Mouse (Mus musculus) limb, embryonic 11.5 days (tissue): ENCODE measurements around the gene Slc15a4. TPM values are rescaled to one million over a fixed set of nuclear protein-coding genes. Genes with fewer than 3 reads are reported as not detected.
A peak's percentile ranks its signal among the peaks of the same experiment; 100 is the strongest.

ENCODE experiments used
- ATAC-seq: fragments of 200-750 bp; cut with Nextera tagmentation; 2 replicates; pipeline ENCODE4 v1.8.0; 2017; ENCODE audit warnings: low read depth; ENCODE audit not compliant: insufficient number of reproducible peaks, low FRiP score, low TSS enrichment
- DNase-seq: peaks from one replicate; pipeline ENCODE4 v3.0.0-alpha.2; 2015; ENCODE audit warnings: low spot score
- H3K27ac ChIP-seq: fragments of 300-500 bp; sonication (generic); replicated peaks from 2 replicates; pipeline ENCODE4 v1.5.1; 2014; ENCODE audit warnings: low read depth, mild to moderate bottlenecking, low read length
- H3K27me3 ChIP-seq: fragments of 300-500 bp; sonication (generic); 2 replicates; pipeline ENCODE4 v1.6.1; 2014; ENCODE audit warnings: mild to moderate bottlenecking, low read length, mixed read lengths; ENCODE audit not compliant: control insufficient read depth, insufficient read depth
- H3K36me3 ChIP-seq: fragments of 300-500 bp; sonication (generic); 2 replicates; pipeline ENCODE4 v1.6.1; 2014; ENCODE audit warnings: mild to moderate bottlenecking, low read length, moderate library complexity, mixed read lengths; ENCODE audit not compliant: control insufficient read depth, insufficient read depth
- H3K4me1 ChIP-seq: fragments of 300-500 bp; sonication (generic); 2 replicates; pipeline ENCODE4 v1.6.1; 2014; ENCODE audit warnings: low read length, mixed read lengths; ENCODE audit not compliant: control insufficient read depth, insufficient read depth
- H3K4me2 ChIP-seq: fragments of 300-500 bp; sonication (generic); 2 replicates; pipeline ENCODE4 v1.6.1; 2014; ENCODE audit warnings: low read depth, mild to moderate bottlenecking, moderate library complexity; ENCODE audit not compliant: severe bottlenecking
- H3K4me3 ChIP-seq: fragments of 300-500 bp; sonication (generic); 2 replicates; pipeline ENCODE4 v1.5.1; 2014; ENCODE audit warnings: low read depth, low read length
- H3K9ac ChIP-seq: fragments of 300-500 bp; sonication (generic); 2 replicates; pipeline ENCODE4 v1.6.1; 2014; ENCODE audit warnings: mild to moderate bottlenecking, low read length
- H3K9me3 ChIP-seq: fragments of 300-500 bp; sonication (generic); 2 replicates; pipeline ENCODE4 v1.6.1; 2016; ENCODE audit warnings: low read length; ENCODE audit not compliant: control insufficient read depth
- WGBS: fragments of 180-500 bp; shearing (Covaris S2); extraction: QIAGEN DNeasy Blood & Tissue Kit; methylation state at CpG from one replicate; pipeline ENCODE4 v1.1.7; 2014; 5-methylcytosine and 5-hydroxymethylcytosine counted together
- polyA plus RNA-seq: library from polyadenylated mRNA; unstranded; fragments of >200 nt; fragmentation: Nextera tagmentation; extraction: Ambion mirVana; gene quantifications from 2 replicates; pipeline ENCODE4 v1.2.1, GENCODE M21; 2014

The Slc15a4 gene
- 22.4 and 24.6 TPM in 2 replicates for polyA plus RNA-seq

DNA sequence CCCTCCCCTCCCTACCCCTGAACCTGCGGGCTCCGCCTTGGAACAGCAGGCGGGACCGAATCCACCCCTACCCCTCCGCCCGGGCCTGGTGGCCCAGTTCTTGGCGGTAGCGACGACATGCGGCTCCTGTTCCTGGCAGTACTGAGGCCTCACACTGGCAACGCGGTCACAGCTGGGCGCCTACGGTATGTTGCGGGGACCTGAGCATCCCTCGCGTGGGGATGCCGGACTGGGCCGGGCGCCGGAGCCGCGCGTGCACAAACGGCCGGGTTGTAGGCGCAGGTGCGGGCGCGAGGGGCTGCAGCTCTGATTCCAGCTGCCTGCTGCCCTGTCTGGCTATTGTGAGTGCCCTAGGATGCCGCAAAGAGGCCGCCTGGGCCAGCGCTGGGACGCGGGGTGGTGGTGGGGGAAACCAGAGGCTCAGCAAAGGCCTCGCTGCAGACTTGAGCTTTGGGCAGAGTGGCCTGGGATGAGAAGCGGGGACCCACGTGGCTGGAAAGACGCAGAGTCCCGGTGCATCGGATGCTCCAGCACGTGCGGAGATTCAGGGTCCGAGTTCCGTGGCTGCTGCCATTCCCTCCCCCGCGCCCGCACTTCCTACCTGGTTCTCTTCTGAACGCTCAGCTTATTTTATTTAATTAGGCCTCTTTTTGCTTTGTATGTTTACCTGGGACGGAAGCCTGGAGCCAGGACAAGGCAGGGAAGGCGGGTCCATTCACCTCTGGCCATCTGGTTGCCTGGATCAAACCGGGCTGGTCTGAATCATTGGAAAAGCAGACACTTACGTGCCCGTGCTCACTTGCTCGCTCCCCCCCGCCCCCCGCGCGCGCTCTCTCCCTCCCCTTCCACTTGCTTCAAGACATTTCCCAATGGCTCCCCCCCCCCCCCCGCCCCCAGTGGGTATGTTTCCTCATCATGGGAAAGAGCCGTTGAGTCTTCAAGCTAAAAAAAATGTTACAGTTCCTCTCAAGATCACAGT, at the start of gene Slc15a4, which contains the start of gene Glt1d1:
Gene Slc15a4 (minus strand): TSS at position 731 of the 979 bp plus-strand sequence.
Gene Glt1d1 (plus strand): TSS at position 96 of the 979 bp plus-strand sequence.
- peak; percentile 66 for DNase-seq

DNA sequence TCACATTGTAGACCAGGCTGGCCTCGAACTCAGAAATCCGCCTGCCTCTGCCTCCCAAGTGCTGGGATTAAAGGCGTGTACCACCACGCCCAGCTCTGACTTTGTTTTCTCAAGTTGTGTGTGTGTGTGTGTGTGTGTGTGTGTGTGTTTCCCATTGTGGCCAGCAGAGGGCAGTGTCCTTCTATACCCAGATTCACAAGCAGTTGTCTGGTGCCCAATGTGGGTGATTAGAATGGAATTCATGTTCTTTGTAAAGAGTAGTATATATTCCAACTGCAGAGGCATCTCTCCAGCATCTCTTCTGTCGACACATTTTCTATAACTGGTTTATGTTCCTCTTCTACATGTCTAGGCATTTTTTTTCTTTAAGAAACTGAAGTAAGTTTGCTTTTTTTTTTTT, 45.8 kb upstream of the Slc15a4 start:
- H3K9me3 ChIP-seq = no peaks in the 10 kb centered on the region
- no peak for DNase-seq
- no peaks in the 10 kb centered on the region for H3K4me1 ChIP-seq
- no peak overlapping the region for H3K4me2 ChIP-seq
- H3K27ac ChIP-seq = no peak overlapping the region
- H3K36me3 ChIP-seq = no peaks in the 10 kb centered on the region
- H3K27me3 ChIP-seq = no peaks in the 10 kb centered on the region
- no peak for ATAC-seq
- H3K4me3 ChIP-seq = no peak overlapping the region
- 93% methylated on average over 5 of the region's 5 CpGs for WGBS
- no peak overlapping the region for H3K9ac ChIP-seq

More for the DNA sequence above, at the start of gene Slc15a4, which contains the start of gene Glt1d1:
- Histone ChIP-seq H3K9ac (peak within 1 kb of the TSS; percentile 62), H3K27me3 (0 out of 2 replicates have a peak, but pooled peaks cover 2% of the 10 kb centered on the region), H3K36me3 (no peaks in the 10 kb centered on the region), H3K27ac (no peak within 1 kb of the TSS), H3K4me3 (peak within 1 kb of the TSS; percentile 44), H3K9me3 (no peaks in the 10 kb centered on the region), H3K4me1 (no peaks in the 10 kb centered on the region), H3K4me2 (peak within 1 kb of the TSS; percentile 98)
- peak; percentile 75; the same call in 1 of the 2 replicates for ATAC-seq
- under 1% methylated on average over 62 of the region's 62 CpGs for WGBS

GRCm38 (mm10) chr5:127677561-127677960, 44.9 kb upstream of the Slc15a4 start:
- 98% methylated on average over 2 of the region's 2 CpGs for WGBS
- H3K4me1 ChIP-seq = no peaks in the 10 kb centered on the region
- no peaks in the 10 kb centered on the region for H3K27me3 ChIP-seq
- no peaks in the 10 kb centered on the region for H3K36me3 ChIP-seq
- H3K9me3 ChIP-seq = no peaks in the 10 kb centered on the region
- H3K27ac ChIP-seq = no peak overlapping the region
- no peak overlapping the region for H3K4me2 ChIP-seq
- ATAC-seq = no peak
- no peak overlapping the region for H3K4me3 ChIP-seq
- no peak overlapping the region for H3K9ac ChIP-seq
- no peak for DNase-seq

DNA sequence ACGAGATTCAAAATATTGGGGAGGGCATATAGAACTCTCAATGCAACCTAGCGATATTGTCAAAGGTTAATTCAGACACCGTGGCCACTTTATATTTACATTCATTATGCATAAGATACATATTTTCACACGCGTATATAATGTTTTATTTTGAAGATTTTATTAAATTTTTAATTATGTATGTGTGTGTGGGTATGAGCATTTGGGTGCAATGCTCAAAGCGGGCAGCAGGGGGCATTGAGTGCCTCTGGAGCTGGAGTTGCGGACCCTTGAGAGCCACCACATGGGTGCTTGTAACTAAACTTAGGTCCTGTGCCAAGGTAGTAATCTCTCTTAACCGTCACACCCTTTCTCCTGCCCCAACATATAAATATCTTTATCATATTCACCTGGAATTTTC, 41.2 kb upstream of the Slc15a4 start:
- no peaks in the 10 kb centered on the region for H3K4me1 ChIP-seq
- ATAC-seq = no peak
- H3K9ac ChIP-seq = no peak overlapping the region
- H3K4me2 ChIP-seq = no peak overlapping the region
- no peak overlapping the region for H3K27ac ChIP-seq
- no peak overlapping the region for H3K4me3 ChIP-seq
- WGBS = 94% methylated on average over 8 of the region's 8 CpGs
- no peak for DNase-seq
- no peaks in the 10 kb centered on the region for H3K27me3 ChIP-seq
- H3K9me3 ChIP-seq = no peaks in the 10 kb centered on the region
- H3K36me3 ChIP-seq = no peaks in the 10 kb centered on the region

DNA sequence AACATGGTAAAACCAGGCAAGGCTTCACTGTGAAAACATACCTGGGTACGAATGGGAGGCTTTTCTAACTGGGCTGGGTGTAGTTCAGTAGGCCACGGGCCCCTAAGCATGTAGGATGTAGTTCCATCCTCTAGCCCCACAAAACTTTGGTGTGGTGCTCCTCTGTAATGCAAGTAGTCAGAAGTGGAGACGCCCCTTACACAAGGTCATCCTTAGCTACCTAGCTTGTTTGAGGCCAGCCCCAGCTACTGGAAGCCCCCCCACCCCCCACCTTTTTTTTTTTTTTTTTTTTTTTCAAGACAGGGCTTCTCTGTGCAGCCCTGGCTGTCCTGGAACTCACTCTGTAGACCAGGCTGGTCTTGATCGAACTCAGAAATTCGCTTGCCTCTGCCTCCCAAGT, 28.3 kb upstream of the Slc15a4 start:
- Histone ChIP-seq H3K4me3 (no peak overlapping the region), H3K36me3 (no peaks in the 10 kb centered on the region), H3K9me3 (peaks cover 3% of the 10 kb centered on the region; the same call in 1 of the 2 replicates), H3K27me3 (no peaks in the 10 kb centered on the region), H3K4me1 (no peaks in the 10 kb centered on the region), H3K4me2 (no peak overlapping the region), H3K27ac (no peak overlapping the region), H3K9ac (no peak overlapping the region)
- no peak for DNase-seq
- no peak for ATAC-seq
- WGBS = 90% methylated on average over 5 of the region's 5 CpGs

GRCm38 (mm10) chr5:127660267-127660666, 27.6 kb upstream of the Slc15a4 start:
- no peaks in the 10 kb centered on the region for H3K27me3 ChIP-seq
- ATAC-seq = no peak
- no peak overlapping the region for H3K4me3 ChIP-seq
- H3K4me1 ChIP-seq = no peaks in the 10 kb centered on the region
- peaks cover 3% of the 10 kb centered on the region; the same call in 1 of the 2 replicates for H3K9me3 ChIP-seq
- no peak overlapping the region for H3K27ac ChIP-seq
- H3K4me2 ChIP-seq = no peak overlapping the region
- no peaks in the 10 kb centered on the region for H3K36me3 ChIP-seq
- H3K9ac ChIP-seq = no peak overlapping the region
- DNase-seq = no peak
- 78% methylated on average over 5 of the region's 5 CpGs for WGBS

GRCm38 (mm10) chr5:127659312-127659711, 26.6 kb upstream of the Slc15a4 start:
- Histone ChIP-seq H3K4me1 (no peaks in the 10 kb centered on the region), H3K4me3 (no peak overlapping the region), H3K27ac (no peak overlapping the region), H3K9ac (no peak overlapping the region), H3K27me3 (no peaks in the 10 kb centered on the region), H3K4me2 (no peak overlapping the region), H3K36me3 (no peaks in the 10 kb centered on the region), H3K9me3 (peaks cover 3% of the 10 kb centered on the region; the same call in 1 of the 2 replicates)
- no peak for DNase-seq
- ATAC-seq = no peak
- WGBS = 95% methylated on average over 3 of the region's 3 CpGs

DNA sequence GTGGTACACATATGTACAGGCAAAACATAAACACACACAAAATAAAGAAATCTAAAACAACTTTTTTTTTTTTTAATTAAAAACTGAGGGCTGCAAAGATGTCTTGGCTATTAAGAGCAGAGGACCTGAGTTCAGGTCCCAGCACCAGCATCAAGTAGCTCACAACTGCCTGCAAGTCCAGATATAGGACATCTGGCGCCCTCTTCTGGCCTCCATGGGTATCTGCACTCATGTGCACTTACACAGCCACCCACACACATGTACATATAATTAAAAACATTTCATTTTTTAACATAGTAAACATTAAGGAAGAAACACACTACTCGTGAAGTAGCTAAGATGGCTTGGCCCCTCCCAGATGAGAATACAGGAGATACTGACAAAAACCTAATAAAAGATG, 25.6 kb upstream of the Slc15a4 start:
- DNase-seq = no peak
- no peaks in the 10 kb centered on the region for H3K4me1 ChIP-seq
- H3K4me2 ChIP-seq = no peak overlapping the region
- H3K9me3 ChIP-seq = peaks cover 3% of the 10 kb centered on the region; the same call in 1 of the 2 replicates
- no peak overlapping the region for H3K4me3 ChIP-seq
- no peak for ATAC-seq
- no peaks in the 10 kb centered on the region for H3K36me3 ChIP-seq
- H3K9ac ChIP-seq = no peak overlapping the region
- no peak overlapping the region for H3K27ac ChIP-seq
- H3K27me3 ChIP-seq = no peaks in the 10 kb centered on the region
- WGBS = 90% methylated on average over 2 of the region's 2 CpGs
